Mouse (Mus musculus) small intestine, adult 2 months (tissue): ENCODE measurements at regions not wholly inside any gene's neighbourhood (a gene's known extent, or its start where the extent isn't known, plus 50 kb on each side); places are given as distances from the start of the nearest gene placed in this dataset.

Source experiments
- CTCF ChIP-seq: fragments of 200-500 bp; IDR thresholded peaks from 2 replicates; pipeline ENCODE4 v1.5.1; 2012; ENCODE audit warnings: low read depth, mild to moderate bottlenecking, control low read depth, inconsistent platforms, low read length, moderate library complexity, mixed read lengths; ENCODE audit not compliant: insufficient replicate concordance, insufficient read length; ENCODE audit errors: extremely low read depth
- POLR2A ChIP-seq: fragments of 200-500 bp; IDR thresholded peaks from 2 replicates; pipeline ENCODE4 v1.6.1; 2012; ENCODE audit warnings: low read depth, mild to moderate bottlenecking, control low read depth, inconsistent platforms, low read length, moderate library complexity

- no peak for TF ChIP-seq POLR2A
- TF ChIP-seq CTCF: no peak
Measured at GRCm38 (mm10) chr14:67145046-67145445, 1136.0 kb upstream of the Gulo start.
